In the genomic region with DNA sequence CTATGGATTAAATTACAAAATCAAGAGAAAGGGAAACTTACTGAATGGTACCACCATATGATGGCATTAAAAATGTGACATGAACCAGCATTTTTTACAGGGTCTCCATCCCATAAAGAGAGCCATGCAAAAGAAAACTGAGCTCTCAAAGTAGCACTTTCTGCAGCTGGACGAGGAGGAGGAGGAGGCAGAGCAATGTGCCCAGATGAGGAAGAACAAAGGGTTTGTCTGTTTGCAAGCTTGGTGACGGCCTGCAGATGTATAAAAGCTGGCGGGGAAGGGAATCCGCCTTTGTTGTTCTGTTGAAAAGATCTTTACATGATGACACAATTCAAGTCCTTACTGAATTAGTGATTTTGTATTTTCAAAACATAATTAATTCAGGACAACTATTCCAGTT, we compare ENCODE assay signal across 29 mouse cellular contexts.
DNase-seq lines count a peak whose midpoint lies in the region; ATAC-seq and TF ChIP-seq lines count a peak whose summit lies in the region.
"Had no signal": no experiment of that assay in that cellular context is flagged by ENCODE, and none has a peak within 500 bp of the region (broad histone marks: within the 10 kb centered on the region; RNA-seq: fewer than 3 reads in every experiment).

No protein-coding gene starts in this region.

- peak; percentile 2 for DNase-seq in cerebellum, adult 9-10 months
- DNase-seq in cerebellum, adult 2 months: no peak
- DNase-seq in hindbrain, embryonic 10.5 days (ENCODE audit: low spot score): no peak
- DNase-seq in hindbrain, postnatal 0 days (ENCODE audit: low spot score): no peak
- peak; percentile 22 for DNase-seq in left cerebral cortex, adult 11 months (ENCODE audit: low spot score)
- no peak for DNase-seq in left cerebral cortex, postnatal 4 days
- DNase-seq in brain, adult 2 months (ENCODE audit: low read depth, low spot score): peak; percentile 84
- DNase-seq in gastrocnemius, adult 8-10 months (ENCODE audit: low spot score in 2 of 2): no peak
- DNase-seq: adrenal gland, adult 2 months; adrenal gland, postnatal 36 days; cerebellum, adult 9-11 months; gastrocnemius, postnatal 10 days; heart, postnatal 10 days; kidney, adult 18-20 months; kidney, postnatal 36 days; liver, postnatal 0 days; lung, postnatal 36 days; midbrain, embryonic 14.5 days; right cerebral cortex, postnatal 4 days; thymus, adult 2 months; thymus, postnatal 36 days had no signal

- no peak for ATAC-seq in hindbrain, postnatal 0 days
- ATAC-seq: activated CD4-positive, CD25-positive, alpha-beta regulatory T cell, adult 4 months; forebrain, embryonic 15.5 days; liver, embryonic 12.5 days; liver, postnatal 0 days had no signal

- no peak overlapping the region for H3K27ac ChIP-seq in cerebellum, adult 2 months (ENCODE audit: insufficient read depth, low read length)
- peak overlapping the region; percentile 25; the same call in 1 of the 2 replicates for H3K27ac ChIP-seq in hindbrain, embryonic 10.5 days
- H3K27ac ChIP-seq in hindbrain, postnatal 0 days: no peak overlapping the region
- H3K27ac ChIP-seq: forebrain, embryonic 15.5 days; heart, embryonic 13.5 days; hindbrain, embryonic 15.5 days; left cerebral cortex, adult 2 months; liver, embryonic 12.5 days; stomach, postnatal 0 days had no signal

- no peak overlapping the region for H3K4me2 ChIP-seq in hindbrain, postnatal 0 days (ENCODE audit: low read depth, low read length)
- H3K4me2 ChIP-seq: forebrain, embryonic 15.5 days; heart, embryonic 13.5 days; hindbrain, embryonic 15.5 days; liver, embryonic 12.5 days had no signal

- H3K9me3 ChIP-seq in hindbrain, embryonic 10.5 days: no peaks in the 10 kb centered on the region
- H3K9me3 ChIP-seq in hindbrain, postnatal 0 days (ENCODE audit: low read length): no peaks in the 10 kb centered on the region
- H3K9me3 ChIP-seq: forebrain, embryonic 15.5 days; heart, embryonic 13.5 days; hindbrain, embryonic 15.5 days; liver, embryonic 12.5 days had no signal

- no peak for TF ChIP-seq POLR2A in cerebellum, adult 2 months (IDR thresholded peaks at IDR 0.05; ENCODE audit: borderline replicate concordance, insufficient read depth, low read length)

- no peak overlapping the region for H3K9ac ChIP-seq in hindbrain, postnatal 0 days (replicated peaks; ENCODE audit: low read length)
- H3K9ac ChIP-seq: forebrain, embryonic 15.5 days; heart, embryonic 13.5 days; hindbrain, embryonic 15.5 days; liver, embryonic 12.5 days; liver, postnatal 0 days had no signal

- no peak for TF ChIP-seq CTCF in cerebellum, adult 2 months (IDR thresholded peaks at IDR 0.05; ENCODE audit: borderline replicate concordance, insufficient read depth, low read depth, low read length)
- TF ChIP-seq CTCF in hindbrain, postnatal 0 days (IDR thresholded peaks at IDR 0.05; ENCODE audit: low read depth): no peak

- H3K4me3 ChIP-seq in cerebellum, adult 2 months (replicated peaks; ENCODE audit: insufficient read depth, low read depth, low read length): no peak overlapping the region
- no peak overlapping the region for H3K4me3 ChIP-seq in hindbrain, embryonic 10.5 days
- H3K4me3 ChIP-seq in hindbrain, postnatal 0 days (ENCODE audit: low read length): no peak overlapping the region
- H3K4me3 ChIP-seq: forebrain, embryonic 15.5 days; heart, embryonic 13.5 days; hindbrain, embryonic 15.5 days; left cerebral cortex, adult 2 months; liver, embryonic 12.5 days had no signal

- H3K36me3 ChIP-seq in hindbrain, embryonic 10.5 days: no peaks in the 10 kb centered on the region
- no peaks in the 10 kb centered on the region for H3K36me3 ChIP-seq in hindbrain, postnatal 0 days (ENCODE audit: insufficient read depth, low read length)
- H3K36me3 ChIP-seq: forebrain, embryonic 15.5 days; heart, embryonic 13.5 days; hindbrain, embryonic 15.5 days; liver, embryonic 12.5 days had no signal

- intact Hi-C loops in left cerebral cortex, postnatal 4 days (cut with DNase I): no loop called here

- no peaks in the 10 kb centered on the region for H3K27me3 ChIP-seq in cerebellum, adult 2 months (ENCODE audit: control insufficient read depth, insufficient read depth, low read length)
- no peaks in the 10 kb centered on the region for H3K27me3 ChIP-seq in hindbrain, embryonic 10.5 days (ENCODE audit: insufficient read depth, poor library complexity, severe bottlenecking)
- no peaks in the 10 kb centered on the region for H3K27me3 ChIP-seq in hindbrain, postnatal 0 days (ENCODE audit: insufficient read depth, low read length)
- H3K27me3 ChIP-seq: CH12.LX; forebrain, embryonic 15.5 days; heart, embryonic 13.5 days; hindbrain, embryonic 15.5 days; liver, embryonic 12.5 days had no signal

- H3K4me1 ChIP-seq in cerebellum, adult 2 months (ENCODE audit: control insufficient read depth, insufficient read depth, low read length): no peaks in the 10 kb centered on the region
- H3K4me1 ChIP-seq in hindbrain, embryonic 10.5 days (replicated peaks): peaks cover 36% of the 10 kb centered on the region
- H3K4me1 ChIP-seq in hindbrain, postnatal 0 days (ENCODE audit: insufficient read depth, low read length): no peaks in the 10 kb centered on the region
- H3K4me1 ChIP-seq: forebrain, embryonic 15.5 days; heart, embryonic 13.5 days; hindbrain, embryonic 15.5 days; liver, embryonic 12.5 days had no signal

- WGBS in cerebellum, adult 2 months: 85% methylated on average over 4 of the region's 4 CpGs
- 24% methylated on average over 4 of the region's 4 CpGs for WGBS in hindbrain, embryonic 10.5 days
- WGBS in hindbrain, postnatal 0 days: 58% methylated on average over 4 of the region's 4 CpGs

Comparison
In these comparisons a context has a peak if more than half of its experiments do, and no peak if none do; other contexts are left out.
1. DNase-seq: peak in cerebellum, adult 9-10 months (single experiment), left cerebral cortex, adult 11 months (single experiment) and brain, adult 2 months (single experiment); none in cerebellum, adult 2 months (0 of 2), hindbrain, embryonic 10.5 days (single experiment), hindbrain, postnatal 0 days (single experiment), left cerebral cortex, postnatal 4 days (single experiment) and gastrocnemius, adult 8-10 months (0 of 2).